Mouse (Mus musculus) R1 (cell line): ENCODE measurements at regions not wholly inside any gene's neighbourhood (a gene's known extent, or its start where the extent isn't known, plus 50 kb on each side); places are given as distances from the start of the nearest gene placed in this dataset.
"Not testable (repeated sequence)": the region's sequence is repeated elsewhere in the genome, so short reads cannot be mapped to it uniquely, and the experiment has no call there.

ENCODE experiments used
- DNase-seq: peaks from one replicate; pipeline ENCODE4 v3.0.0-alpha.2; 2018; ENCODE audit warnings: low read depth, low spot score

- not testable (repeated sequence) for DNase-seq
These were observed 96.7 kb downstream of the Zfp369 start for GRCm38 (mm10) chr13:65375273-65375672.

GRCm38 (mm10) chr13:65379411-65379810 lies 100.8 kb downstream of the Zfp369 start:
- DNase-seq, result not testable (repeated sequence)

DNA sequence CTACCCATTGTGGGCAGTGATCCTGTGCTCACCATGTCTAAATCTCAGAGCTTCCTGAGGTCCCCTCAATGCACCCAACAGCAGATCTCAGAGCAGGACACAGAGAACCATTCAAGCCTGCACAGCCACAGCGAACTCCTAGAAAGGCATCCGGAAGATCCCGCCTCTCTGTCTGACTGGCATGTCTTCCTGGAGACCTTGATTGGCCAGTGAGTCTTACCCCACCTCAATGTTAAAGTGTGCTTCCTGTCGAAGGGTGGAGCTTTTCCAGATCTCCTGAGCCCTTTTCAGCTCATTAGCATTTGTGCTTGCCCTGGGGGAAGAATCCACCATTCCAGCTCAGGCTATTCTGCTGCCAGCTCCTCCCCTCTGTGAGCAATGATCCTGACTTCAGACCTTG lies 97.5 kb upstream of the Gm10139 start:
- peak; percentile 99 for DNase-seq

- DNase-seq, result peak; percentile 34
These were observed 92.3 kb upstream of the Gm10139 start for GRCm38 (mm10) chr13:65420201-65420600.
